Mouse (Mus musculus): Measurements from ENCODE around the gene Zfp157. TPM values are rescaled to one million over a fixed set of nuclear protein-coding genes. Genes with fewer than 3 reads are reported as not detected.

Gene Zfp157
- 34.0 and 36.8 TPM in 2 replicates for polyA plus RNA-seq (2012; rRNA removed)

DNA sequence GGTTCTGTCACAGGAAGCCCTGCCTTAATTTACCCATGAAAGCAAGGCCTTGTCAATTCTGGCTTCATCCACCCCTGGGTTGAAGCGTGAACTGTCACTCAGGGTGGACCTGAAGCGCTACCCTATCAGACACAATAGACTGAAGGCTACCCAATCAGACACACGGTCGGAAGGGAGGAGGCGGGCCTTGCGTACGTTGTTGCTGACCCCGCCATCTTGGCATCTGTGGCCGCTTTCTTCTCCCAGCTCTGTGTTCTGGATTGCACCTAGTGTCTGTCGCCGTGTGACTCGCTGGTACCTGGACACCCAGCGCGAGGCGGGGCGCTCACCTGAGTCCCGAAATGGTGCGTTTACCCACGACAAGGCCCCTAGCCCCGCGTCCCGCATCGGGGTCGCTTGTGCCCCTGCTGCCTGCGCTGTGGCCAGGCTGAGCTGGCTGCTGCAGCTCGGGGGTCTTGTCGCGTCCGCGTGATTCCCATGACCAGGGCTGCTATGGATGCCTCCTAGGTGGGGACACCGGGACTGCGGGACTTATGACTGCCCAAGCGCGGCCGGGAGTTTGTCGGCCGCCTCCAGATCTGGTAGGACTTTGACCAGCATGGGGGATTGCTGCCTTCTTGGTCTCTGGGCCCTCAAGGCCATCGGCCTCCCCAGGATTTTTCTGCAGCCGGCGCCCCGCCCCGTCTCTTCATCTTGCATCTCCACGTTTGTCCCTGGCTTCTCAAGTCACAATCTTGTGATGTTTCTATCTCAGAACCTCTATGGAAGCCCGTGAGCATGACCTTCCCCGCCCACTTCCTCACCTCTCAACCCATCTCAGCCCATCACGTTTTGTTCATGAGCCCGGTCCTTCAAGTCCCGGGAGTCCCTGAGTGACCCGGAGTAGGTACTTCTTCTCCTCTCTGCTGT is at the start of gene Zfp157:
Zfp157 (plus strand) TSS at position 183 of the 909 bp plus-strand sequence.

Other genes with a start within 250 kb of the Zfp157 start
- gene Mblac1, start 247.2 kb upstream of the Zfp157 start, polyA plus RNA-seq (2012; rRNA removed): 8.7 and 9.9 TPM in 2 replicates
- 0.04 and 0.05 TPM in 2 replicates for gene Nxpe5, start 215.6 kb upstream of the Zfp157 start, polyA plus RNA-seq (2012; rRNA removed)
- gene Lamtor4, start 186.0 kb upstream of the Zfp157 start, polyA plus RNA-seq (2012; rRNA removed): 136 and 141 TPM in 2 replicates
- 137 and 147 TPM in 2 replicates for gene BC037034, start 177.4 kb upstream of the Zfp157 start, polyA plus RNA-seq (2012; rRNA removed)
- gene Gal3st4, start 168.6 kb upstream of the Zfp157 start, polyA plus RNA-seq (2012; rRNA removed): 0.70 and 0.85 TPM in 2 replicates
- gene Gm43720, start 161.5 kb upstream of the Zfp157 start, polyA plus RNA-seq (2012; rRNA removed): 0.50 and 0.59 TPM in 2 replicates
- 623 and 676 TPM in 2 replicates for gene Gpc2, start 161.5 kb upstream of the Zfp157 start, polyA plus RNA-seq (2012; rRNA removed)
- gene Stag3, start 161.2 kb upstream of the Zfp157 start, polyA plus RNA-seq (2012; rRNA removed): 19.5 and 20.7 TPM in 2 replicates
- gene Pvrig, start 99.5 kb upstream of the Zfp157 start, polyA plus RNA-seq (2012; rRNA removed): 0.09 and 0.14 TPM in 2 replicates
- not detected in 2 replicates for gene 1700123K08Rik, start 123.2 kb downstream of the Zfp157 start, polyA plus RNA-seq (2012; rRNA removed)
- 43.0 and 49.1 TPM in 2 replicates for gene Zfp68, start 178.3 kb downstream of the Zfp157 start, polyA plus RNA-seq (2012; rRNA removed)
- 16.7 and 16.8 TPM in 2 replicates for gene A430033K04Rik, start 181.4 kb downstream of the Zfp157 start, polyA plus RNA-seq (2012; rRNA removed)

Data from central nervous system, embryonic 14 days (tissue).